Mouse (Mus musculus): ENCODE data around the gene Cabp2.

Gene Cabp2

DNA sequence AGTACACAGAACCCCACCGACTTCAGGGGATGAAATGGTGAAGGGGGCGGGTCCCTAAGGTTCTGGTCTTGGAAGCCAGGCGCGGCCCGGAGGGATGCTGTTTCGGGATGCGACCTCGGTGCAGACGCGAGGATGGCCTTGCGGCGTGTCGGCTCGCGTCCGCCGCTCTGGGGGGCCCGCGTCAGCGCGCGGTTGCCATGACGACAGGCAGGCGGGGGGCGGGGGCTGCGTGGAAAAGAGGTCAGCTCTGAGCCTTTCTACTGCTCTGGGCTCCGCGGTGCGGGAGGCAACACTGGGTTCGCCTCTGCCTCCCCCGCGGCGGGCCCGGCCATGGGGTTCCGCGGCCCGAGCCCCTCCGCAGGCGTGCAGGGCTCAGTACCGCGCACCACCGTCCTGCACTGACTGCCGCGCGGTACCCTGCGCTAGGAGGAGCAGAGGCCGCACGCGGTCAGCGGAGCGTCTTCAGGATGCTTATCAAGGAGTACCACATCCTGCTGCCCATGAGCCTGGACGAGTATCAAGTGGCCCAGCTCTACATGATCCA, 19.4 kb downstream of the Cabp2 start:
- DNase-seq (ENCODE audit: low read depth, low spot score), result peak; percentile 72

DNA sequence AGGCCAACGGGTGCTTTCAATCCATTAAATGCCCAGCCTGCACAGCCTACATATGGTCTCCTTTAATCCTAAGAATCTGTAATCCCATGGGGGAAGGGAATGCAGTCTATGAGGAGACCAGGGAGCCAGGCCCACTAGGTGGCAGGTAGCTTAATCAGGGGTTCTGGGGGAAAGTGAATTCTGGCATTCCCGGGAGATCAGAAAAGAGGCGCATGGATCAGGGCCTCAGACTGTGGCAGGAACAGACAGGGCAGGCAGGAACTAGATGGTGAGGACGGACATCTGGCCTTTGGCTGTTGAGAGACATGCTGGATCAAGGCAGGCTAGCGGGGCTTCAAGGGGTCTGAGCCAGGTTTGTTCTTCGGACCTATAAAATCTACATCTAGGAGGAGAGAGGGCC, 20.1 kb downstream of the Cabp2 start:
- DNase-seq (ENCODE audit: low read depth, low spot score), result no peak

DNA sequence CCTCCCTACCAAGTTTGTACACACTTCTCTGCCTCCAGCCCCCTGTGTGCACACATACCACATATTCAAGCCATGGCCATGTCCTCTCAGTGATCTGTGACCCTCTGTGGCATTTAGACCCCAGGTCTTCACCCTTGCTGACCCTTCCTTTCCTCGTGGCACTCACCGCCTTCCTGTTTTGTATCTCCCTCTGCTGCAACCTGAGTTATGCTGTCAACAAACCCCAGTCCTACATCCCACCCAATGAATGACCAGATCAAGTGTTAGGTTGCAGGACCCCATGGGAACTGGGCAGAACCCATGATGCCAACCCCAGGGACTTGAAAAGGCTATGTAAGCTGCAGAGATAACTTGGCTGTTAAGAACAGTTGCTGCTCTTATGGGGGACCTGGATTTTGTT, 20.7 kb downstream of the Cabp2 start:
- no peak for DNase-seq (ENCODE audit: low read depth, low spot score)

DNA sequence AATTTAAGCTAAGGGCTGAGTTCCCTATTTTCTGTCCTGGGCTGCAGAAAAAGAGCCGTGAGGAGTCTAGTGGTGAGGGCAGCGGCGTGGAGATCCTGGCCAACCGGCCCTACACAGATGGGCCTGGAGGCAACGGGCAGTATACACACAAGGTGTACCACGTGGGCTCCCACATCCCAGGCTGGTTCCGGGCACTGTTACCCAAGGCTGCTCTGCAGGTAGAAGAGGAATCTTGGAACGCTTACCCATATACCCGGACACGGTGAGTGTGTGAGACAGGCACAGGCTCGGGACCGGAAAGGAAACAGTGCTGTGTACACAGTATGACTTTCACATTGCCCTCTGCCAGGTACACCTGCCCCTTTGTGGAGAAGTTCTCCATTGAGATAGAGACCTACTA, 21.2 kb downstream of the Cabp2 start:
- DNase-seq (ENCODE audit: low read depth, low spot score), result no peak

DNA sequence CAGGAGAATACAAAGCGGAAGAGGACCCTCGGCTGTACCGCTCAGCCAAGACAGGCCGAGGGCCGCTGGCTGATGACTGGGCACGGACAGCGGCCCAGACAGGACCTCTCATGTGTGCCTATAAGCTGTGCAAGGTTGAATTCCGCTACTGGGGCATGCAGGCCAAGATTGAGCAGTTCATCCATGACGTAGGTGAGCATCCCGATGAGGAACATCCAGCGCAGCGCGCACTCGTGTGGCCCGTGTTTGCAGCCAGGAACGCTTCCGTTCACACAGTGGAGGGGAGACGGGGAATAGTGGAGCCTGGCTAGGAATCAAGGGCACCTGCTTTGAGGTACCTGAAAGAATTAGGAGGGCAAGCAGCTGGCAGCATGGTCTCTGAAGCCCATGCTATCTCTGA, 21.9 kb downstream of the Cabp2 start:
- DNase-seq (ENCODE audit: low read depth, low spot score), result no peak

DNA sequence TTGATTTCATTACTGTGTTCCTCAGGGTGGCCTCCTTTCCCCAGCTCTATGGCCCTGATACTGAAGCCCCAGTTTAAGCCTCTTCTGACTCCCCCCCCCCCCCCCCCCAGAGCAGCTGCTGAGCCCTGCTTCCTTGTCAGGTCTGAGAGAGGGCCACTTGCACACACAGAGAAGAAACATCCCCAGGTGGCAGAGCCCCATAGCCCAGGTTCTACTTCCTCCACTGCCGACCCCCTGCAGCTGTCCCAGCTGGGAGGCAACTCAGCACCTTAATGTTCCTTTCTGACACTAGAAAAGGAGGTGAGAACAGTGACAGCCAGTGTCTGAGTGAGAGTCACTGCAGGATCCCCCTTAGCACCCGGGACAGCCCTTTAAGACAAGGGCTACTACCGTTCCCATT, 22.4 kb downstream of the Cabp2 start:
- DNase-seq (ENCODE audit: low read depth, low spot score), result no peak

DNA sequence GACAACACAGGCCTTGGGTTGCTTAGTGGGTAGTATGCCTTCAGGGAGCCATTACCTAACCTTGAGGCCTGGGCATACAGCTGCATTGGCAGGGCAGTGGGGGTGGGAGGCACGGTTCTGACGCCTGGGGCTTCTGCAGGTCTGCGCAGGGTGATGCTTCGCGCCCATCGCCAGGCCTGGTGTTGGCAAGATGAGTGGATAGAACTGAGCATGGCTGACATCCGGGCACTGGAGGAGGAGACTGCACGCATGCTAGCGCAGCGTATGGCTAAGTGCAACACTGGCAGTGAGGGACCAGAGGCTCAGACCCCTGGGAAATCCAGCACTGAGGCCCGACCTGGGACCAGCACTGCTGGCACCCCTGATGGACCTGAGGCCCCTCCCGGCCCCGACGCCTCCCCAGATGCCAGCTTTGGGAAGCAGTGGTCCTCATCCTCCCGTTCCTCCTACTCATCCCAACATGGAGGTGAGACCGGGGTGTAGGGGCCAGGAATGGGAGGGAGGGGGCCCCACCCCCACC, 23.4 kb downstream of the Cabp2 start:
- DNase-seq (ENCODE audit: low read depth, low spot score), result no peak

DNA sequence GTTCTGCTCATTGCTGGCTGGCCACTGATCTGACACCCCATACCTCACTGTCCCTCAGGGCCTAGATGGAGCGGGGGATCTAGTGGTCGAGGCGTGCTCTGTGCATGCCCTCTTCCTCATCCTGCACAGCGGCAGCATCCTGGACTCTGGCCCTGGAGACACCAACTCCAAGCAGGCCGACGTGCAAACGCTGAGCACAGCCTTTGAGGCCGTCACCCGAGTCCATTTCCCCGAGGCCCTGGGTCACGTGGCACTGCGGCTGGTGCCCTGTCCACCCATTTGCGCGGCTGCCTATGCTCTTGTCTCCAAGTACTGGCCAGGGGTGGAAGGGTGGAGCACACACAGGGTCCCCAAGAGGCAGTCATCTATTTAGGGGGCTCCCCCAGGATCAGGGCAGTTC, 25.3 kb downstream of the Cabp2 start:
- no peak for DNase-seq (ENCODE audit: low read depth, low spot score)

DNA sequence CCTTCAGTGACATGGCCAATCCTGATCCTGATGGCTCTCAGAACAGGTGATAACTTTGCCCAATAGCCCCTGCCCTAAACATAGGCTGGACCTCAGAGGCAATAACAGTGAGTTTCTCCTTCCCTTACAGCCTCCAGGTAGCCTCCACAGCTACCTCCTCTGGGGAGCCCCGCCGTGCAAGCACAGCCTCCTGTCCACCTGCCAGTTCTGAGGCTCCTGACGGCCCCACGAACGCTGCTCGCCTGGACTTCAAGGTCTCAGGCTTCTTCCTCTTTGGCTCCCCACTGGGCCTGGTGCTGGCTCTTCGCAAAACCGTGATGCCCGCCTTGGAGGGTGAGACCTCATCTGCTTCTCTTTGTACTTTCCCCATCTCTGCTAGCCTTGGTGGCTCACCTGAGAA, 27.2 kb downstream of the Cabp2 start:
- DNase-seq (ENCODE audit: low read depth, low spot score), result no peak

DNA sequence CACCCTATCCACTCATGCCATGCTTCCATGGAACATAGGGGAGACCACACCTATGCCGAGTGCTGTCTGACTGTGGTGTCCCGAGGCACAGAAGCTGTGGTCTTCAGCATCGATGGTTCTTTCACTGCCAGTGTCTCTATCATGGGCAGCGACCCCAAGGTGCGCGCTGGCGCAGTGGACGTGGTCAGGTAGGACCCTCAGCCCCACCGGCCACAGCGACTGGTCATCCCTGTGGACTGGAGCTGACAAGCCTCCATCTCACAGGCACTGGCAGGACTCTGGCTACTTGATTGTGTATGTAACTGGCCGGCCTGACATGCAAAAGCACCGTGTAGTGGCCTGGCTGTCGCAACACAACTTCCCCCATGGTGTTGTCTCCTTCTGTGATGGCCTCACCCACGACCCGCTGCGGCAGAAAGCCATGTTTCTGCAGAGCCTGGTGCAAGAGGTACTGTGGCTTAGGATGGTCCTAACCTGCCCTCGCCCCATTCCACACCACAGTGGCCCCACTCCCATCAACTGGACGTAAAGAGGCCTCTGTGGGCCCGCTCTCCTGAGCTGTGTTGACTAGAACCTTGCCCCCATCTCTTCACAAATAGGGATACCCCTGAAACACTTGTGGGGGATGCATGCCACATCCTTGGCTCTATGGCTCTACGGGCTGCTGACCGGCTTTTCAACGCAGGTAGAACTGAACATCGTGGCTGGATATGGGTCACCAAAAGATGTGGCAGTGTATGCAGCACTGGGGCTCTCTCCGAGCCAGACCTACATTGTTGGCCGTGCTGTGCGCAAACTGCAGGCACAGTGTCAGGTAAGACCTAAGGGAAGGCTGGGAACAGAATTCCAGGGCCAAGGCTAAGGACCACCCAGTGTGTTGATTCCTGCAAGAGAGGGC, 30.9 kb downstream of the Cabp2 start:
- DNase-seq (ENCODE audit: low read depth, low spot score), result no peak

DNA sequence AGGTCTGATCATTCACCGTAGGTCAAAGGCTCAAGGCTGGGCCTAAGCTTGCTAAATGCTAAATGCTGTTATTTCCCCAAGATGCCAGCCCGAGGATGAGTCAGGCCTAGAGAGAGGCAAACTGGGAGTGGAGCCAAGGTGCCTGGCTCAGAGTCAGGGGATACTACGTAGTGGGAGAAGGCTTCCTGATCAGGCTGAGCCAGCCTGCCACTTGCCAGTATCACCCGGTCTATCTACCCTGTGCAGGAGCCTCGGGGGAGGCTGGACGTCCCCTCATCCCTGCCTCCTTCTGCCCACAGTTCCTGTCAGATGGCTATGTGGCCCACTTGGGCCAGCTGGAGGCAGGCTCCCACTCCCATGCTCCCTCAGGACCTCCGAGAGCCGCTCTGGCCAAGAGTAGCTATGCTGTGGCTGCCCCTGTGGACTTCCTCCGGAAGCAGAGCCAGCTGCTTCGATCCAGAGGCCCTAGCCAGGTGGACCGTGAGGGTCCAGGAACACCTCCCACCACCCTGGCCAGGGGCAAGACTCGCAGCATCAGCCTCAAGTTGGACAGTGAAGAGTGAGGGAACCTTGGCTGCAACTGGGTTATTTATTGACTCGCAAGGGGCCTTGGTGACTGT, 31.9 kb downstream of the Cabp2 start:
- peak; percentile 38 for DNase-seq (ENCODE audit: low read depth, low spot score)

DNA sequence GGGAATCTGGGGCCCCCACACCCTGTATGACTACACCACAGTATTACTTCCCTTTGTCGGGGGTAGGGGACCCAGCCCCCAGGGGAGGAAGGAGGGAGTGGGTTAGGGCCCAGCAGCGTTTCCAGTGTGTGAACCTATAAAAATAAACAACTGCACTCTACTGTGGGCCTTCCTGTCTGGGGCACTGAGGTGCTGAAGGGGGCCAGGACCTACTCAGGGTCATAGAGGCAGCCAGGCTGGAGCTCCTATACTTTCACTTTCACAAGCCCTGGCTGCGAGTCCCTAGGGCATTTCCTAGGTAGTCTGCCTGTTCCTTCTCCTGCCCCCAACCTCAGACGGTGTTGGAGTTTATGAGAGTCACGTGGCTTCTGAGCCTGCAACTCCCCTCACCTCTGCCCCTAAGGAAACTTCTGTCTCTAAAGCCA, 32.4 kb downstream of the Cabp2 start:
- peak; percentile 81 for DNase-seq (ENCODE audit: low read depth, low spot score)

DNA sequence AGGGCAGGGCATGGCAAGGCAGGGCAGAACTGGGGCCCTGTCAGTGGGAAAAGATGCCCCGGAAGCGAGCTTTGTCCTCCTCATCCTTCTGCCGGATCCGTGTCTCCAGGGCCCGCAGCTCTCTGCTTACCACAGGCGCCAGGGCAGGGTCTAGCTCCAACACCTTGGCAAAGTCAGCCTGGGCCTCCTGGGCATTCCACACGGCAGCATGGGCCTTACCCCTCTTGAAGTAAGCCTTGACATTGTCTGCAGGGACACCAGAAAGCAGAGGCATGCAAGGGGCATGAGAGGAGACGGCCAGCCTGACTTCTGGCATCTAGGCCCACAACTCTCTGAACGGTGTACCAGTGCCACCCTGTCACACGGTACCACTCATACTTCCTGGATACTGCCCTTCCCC, 33.2 kb downstream of the Cabp2 start:
- no peak for DNase-seq (ENCODE audit: low read depth, low spot score)

DNA sequence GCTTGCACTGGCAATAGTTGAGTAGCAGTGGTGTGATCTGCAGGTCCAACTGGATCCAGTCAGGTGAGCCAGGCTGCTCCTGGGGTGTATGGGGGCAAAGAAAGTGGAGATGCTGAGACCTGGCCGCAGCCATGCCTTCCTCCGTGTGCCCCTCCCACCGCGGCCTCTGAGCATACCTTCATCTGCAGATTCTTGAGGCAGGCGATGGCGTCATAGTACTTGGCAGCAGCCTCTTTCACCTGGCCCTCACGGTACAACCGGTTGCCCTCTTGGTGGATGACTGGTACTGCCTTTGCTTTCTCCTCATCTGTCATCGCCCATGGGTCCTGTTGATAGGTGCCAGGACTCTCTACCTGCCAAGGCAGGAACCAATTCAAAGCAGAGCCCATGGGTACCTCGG, 33.8 kb downstream of the Cabp2 start:
- DNase-seq (ENCODE audit: low read depth, low spot score), result no peak

DNA sequence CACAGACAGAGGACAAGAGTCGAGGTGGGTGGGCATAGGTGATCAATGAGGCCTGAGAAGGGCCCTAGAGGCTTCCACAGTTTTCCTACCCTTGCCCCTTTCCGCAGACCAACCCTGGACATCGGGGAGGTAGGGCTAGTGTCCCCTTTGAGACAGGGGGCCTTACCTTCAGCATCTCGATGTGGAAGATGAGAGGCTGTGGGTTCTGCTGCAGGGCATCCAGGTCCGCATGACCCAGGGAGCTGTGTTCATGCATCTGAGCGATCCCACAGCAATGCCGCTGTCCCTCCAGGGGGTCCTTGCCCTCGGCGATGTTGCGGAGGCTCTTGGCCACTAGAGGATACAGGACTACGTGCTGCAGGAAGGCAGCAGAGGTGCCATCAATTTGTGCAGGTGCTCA, 34.4 kb downstream of the Cabp2 start:
- DNase-seq (ENCODE audit: low read depth, low spot score), result no peak

DNA sequence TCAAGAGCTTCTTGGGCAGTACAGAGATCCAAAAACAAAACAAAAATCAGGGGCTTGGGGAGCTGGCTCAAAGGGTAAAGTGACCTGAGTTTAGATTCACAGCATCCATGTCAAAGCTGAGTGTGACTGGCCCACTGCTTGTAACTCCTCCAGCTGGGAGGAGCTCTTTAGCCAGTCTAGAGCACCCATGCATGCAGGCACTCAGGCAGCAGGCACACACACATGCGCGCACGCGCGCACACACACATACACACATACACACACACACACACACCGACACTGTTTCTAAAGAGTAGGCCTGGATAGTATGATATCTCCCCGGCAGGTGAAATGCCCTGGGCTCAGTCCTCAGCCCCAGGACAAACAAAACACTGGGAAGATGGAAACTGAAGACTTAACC, 35.6 kb downstream of the Cabp2 start:
- DNase-seq (ENCODE audit: low read depth, low spot score), result peak; percentile 62

DNA sequence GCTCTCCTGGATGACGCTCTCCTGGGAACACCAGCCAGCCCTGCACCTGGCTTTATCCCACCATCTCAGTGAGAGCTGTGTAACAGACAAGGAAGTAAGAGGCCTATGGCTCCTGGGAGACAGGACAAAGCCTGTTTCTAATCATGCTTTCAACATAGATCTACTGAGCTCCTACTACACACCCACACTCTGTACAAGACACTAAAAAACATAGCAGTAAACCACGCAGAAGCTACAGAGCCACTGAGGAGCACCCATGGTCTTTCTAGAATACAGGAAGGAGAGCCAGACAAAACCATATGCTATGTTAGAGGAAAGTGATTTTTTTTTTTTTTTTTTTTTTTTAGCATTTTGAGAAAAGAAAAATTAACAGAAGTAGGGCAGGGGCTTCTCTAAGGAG, 37.0 kb downstream of the Cabp2 start:
- no peak for DNase-seq (ENCODE audit: low read depth, low spot score)

DNA sequence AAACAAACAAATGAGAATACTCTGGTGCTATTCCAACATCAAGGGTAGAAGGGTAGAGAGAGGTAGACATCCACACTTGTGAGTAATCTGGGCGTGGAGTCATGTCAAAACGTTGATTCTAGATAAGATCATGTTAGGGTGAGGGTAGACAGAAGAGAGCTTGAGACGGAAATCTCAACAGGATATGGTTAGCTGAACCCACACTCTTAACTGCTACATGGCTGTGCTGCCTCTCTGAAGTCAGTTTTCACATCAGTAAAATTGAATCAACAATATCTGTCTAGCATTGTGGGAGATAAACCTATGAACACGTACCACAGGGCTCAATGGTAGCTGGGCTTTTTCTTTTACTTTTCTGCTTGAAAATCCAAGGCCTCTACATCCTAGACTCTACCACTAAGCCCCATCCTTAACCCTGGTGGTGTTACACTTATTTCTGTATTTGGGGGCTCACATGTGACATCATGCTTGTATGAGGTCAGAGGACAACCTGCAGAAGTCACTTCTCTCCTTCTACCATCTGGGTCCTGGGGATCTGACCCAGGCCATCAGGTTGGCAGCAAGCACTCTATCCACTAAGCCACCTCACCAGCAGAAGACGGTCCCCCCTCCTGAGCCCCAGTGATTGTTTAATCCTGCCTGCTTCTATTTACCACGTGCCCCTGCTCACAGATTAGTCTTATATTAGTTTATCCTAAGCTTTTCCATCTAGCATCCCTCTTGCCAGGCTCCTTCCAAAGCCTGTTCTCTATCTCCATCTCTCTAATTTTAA, 38.5 kb downstream of the Cabp2 start:
- peak; percentile 94 for DNase-seq (ENCODE audit: low read depth, low spot score)

DNA sequence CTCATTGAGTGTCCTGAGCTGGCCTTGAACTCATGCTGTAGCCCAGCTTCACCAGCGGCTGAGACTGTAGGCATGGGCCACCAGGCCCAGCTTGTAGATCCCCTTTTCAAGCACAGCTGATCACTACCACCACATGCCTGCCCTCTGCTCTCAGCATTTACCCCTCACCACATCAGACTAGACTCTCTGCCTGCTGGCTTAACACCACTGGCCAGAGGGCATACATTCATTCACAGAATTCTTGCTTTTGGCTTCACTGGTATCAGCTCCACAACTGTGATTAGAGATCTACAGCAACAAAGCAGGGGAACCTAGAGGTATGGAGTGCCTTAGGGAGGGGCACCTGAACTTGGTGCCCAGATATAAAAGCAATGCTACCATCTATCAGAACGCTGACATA, 39.1 kb downstream of the Cabp2 start:
- DNase-seq (ENCODE audit: low read depth, low spot score), result peak; percentile 58

DNA sequence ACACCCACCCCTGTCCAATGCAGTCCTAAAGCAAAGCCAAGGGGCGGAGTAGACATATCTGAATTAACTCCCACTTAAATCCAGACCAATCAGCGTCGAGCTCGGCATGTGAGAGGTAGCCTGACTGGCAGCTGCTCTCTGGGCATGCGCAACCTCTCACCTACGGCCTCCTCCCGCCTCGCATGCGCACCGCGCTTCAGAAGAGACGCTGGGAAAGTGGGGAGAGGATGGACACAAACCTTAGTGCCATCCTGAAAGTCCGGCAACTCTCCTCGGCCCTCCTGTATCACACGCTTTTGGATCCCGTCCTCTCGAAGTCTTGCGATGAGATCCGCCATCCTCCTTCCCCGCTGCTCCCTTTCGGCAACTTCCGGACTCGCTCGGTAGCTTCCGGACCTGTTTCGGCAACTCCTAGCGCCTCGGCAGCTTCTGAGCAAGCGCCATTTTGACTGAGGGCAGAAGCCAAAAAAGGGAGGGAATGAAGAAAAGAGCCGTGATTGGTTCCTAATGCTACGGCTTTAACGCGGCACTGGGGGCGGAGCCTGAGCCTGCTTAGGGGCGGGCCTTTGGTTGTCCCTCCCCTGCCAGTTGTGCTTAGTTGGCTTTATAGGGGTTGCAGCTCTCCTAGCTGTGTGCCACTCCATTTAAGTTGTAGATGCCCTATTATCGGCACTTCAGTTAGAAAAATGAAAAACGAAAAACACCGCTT, 39.9 kb downstream of the Cabp2 start:
- DNase-seq (ENCODE audit: low read depth, low spot score), result peak; percentile 99

DNA sequence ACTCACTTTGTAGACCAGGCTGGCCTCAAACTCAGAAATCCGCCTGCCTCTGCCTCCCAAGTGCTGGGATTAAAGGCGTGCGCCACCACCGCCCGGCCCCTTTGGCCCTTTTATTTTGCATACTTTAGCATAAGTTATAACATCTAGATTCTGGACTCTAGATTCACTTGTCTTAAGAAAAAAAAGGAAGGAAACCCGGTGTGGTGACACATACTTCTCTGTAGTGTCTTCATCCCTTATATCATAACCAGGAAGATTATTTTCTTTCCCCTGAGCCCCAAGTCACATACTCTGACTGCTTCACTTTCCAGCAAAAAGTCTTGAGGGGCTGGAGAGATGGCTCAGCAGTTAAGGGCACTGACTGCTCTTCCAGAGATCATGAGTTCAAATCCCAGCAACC, 40.5 kb downstream of the Cabp2 start:
- peak; percentile 28 for DNase-seq (ENCODE audit: low read depth, low spot score)

Measured in CD4-positive helper T cell, adult 2 months (primary cell).